Mouse (Mus musculus) bone marrow macrophage, adult 2 months (primary cell): Measurements from ENCODE around the gene Cmas. TPM values are rescaled to one million over a fixed set of nuclear protein-coding genes. Genes with fewer than 3 reads are reported as not detected.

Experiments used
- H3K27ac ChIP-seq: 2 replicates; pipeline ENCODE4 v1.5.1; 2012; ENCODE audit warnings: low read depth, low read length; ENCODE audit not compliant: insufficient read depth
- H3K4me1 ChIP-seq: 2 replicates; pipeline ENCODE4 v1.6.1; 2012; ENCODE audit warnings: low read length; ENCODE audit not compliant: control insufficient read depth, insufficient read depth
- H3K4me3 ChIP-seq: 2 replicates; pipeline ENCODE4 v1.5.1; 2012; ENCODE audit warnings: mild to moderate bottlenecking, low read length, moderate library complexity; ENCODE audit not compliant: insufficient read depth
- CTCF ChIP-seq: IDR thresholded peaks from 2 replicates; pipeline ENCODE4 v1.5.1; 2012; ENCODE audit warnings: low read depth, mild to moderate bottlenecking, low read length, moderate library complexity
- POLR2A ChIP-seq: IDR thresholded peaks from 2 replicates; pipeline ENCODE4 v1.6.1; 2012; ENCODE audit warnings: mild to moderate bottlenecking, low read depth, low read length, borderline replicate concordance
- polyA plus RNA-seq: library from polyadenylated mRNA; stranded (reverse); fragments of >200 nt; gene quantifications from 2 replicates; pipeline ENCODE4 v1.2.4, GENCODE M21; 2012; ENCODE audit not compliant: missing spikeins, insufficient read depth, insufficient read length

Cmas gene
- polyA plus RNA-seq, 1 experiment = 66.9 TPM

- no peaks in the 10 kb centered on the region for H3K4me1 ChIP-seq
- TF ChIP-seq CTCF = no peak
- no peak for TF ChIP-seq POLR2A
- H3K27ac ChIP-seq = no peak overlapping the region
- no peak overlapping the region for H3K4me3 ChIP-seq
Observed at GRCm38 (mm10) chr6:142726032-142726431, 30.5 kb upstream of the Cmas start.

GRCm38 (mm10) chr6:142732567-142733290, 23.8 kb upstream of the Cmas start:
- TF ChIP-seq CTCF (no peak), POLR2A (no peak)
- no peak overlapping the region for H3K4me3 ChIP-seq
- no peak overlapping the region for H3K27ac ChIP-seq
- no peaks in the 10 kb centered on the region for H3K4me1 ChIP-seq

GRCm38 (mm10) chr6:142735302-142736005, 21.0 kb upstream of the Cmas start:
- Histone ChIP-seq H3K4me1 (no peaks in the 10 kb centered on the region), H3K27ac (no peak overlapping the region), H3K4me3 (no peak overlapping the region)
- TF ChIP-seq CTCF (no peak), POLR2A (no peak)

- no peaks in the 10 kb centered on the region for H3K4me1 ChIP-seq
- TF ChIP-seq CTCF (no peak), POLR2A (no peak)
- no peak overlapping the region for H3K4me3 ChIP-seq
- H3K27ac ChIP-seq = no peak overlapping the region
Observed at GRCm38 (mm10) chr6:142738225-142738624, 18.3 kb upstream of the Cmas start.

GRCm38 (mm10) chr6:142738637-142739036, 17.8 kb upstream of the Cmas start:
- H3K4me1 ChIP-seq = no peaks in the 10 kb centered on the region
- no peak overlapping the region for H3K4me3 ChIP-seq
- no peak overlapping the region for H3K27ac ChIP-seq
- TF ChIP-seq CTCF (no peak), POLR2A (no peak)

- no peak for TF ChIP-seq CTCF
- TF ChIP-seq POLR2A = no peak
- H3K27ac ChIP-seq = no peak overlapping the region
Observed at GRCm38 (mm10) chr6:142741763-142742162, 14.7 kb upstream of the Cmas start.

GRCm38 (mm10) chr6:142743193-142743592, 13.3 kb upstream of the Cmas start:
- no peak overlapping the region for H3K4me3 ChIP-seq
- H3K4me1 ChIP-seq = peaks cover 9% of the 10 kb centered on the region
- no peak overlapping the region for H3K27ac ChIP-seq
- TF ChIP-seq POLR2A = no peak
- TF ChIP-seq CTCF = no peak

More at GRCm38 (mm10) chr6:142741763-142742162, 14.7 kb upstream of the Cmas start:
- no peak overlapping the region for H3K4me3 ChIP-seq
- peaks cover 4% of the 10 kb centered on the region for H3K4me1 ChIP-seq

GRCm38 (mm10) chr6:142745484-142745883, 11.0 kb upstream of the Cmas start:
- H3K4me1 ChIP-seq = peaks cover 15% of the 10 kb centered on the region
- H3K27ac ChIP-seq = no peak overlapping the region
- TF ChIP-seq POLR2A = no peak
- TF ChIP-seq CTCF = no peak
- H3K4me3 ChIP-seq = no peak overlapping the region

GRCm38 (mm10) chr6:142746765-142747164, 9.7 kb upstream of the Cmas start:
- peak overlapping the region; percentile 98 for H3K27ac ChIP-seq
- TF ChIP-seq CTCF = no peak
- no peak for TF ChIP-seq POLR2A
- H3K4me1 ChIP-seq = peaks cover 15% of the 10 kb centered on the region
- peak overlapping the region; percentile 31 for H3K4me3 ChIP-seq

- TF ChIP-seq CTCF = no peak
- TF ChIP-seq POLR2A = no peak
- H3K27ac ChIP-seq = peak overlapping the region; percentile 98
Observed at GRCm38 (mm10) chr6:142747165-142747564, 9.3 kb upstream of the Cmas start.

GRCm38 (mm10) chr6:142748057-142748708, 8.3 kb upstream of the Cmas start:
- H3K27ac ChIP-seq = peak overlapping the region; percentile 98
- TF ChIP-seq CTCF (no peak), POLR2A (no peak)

More at GRCm38 (mm10) chr6:142747165-142747564, 9.3 kb upstream of the Cmas start:
- peak overlapping the region; percentile 31 for H3K4me3 ChIP-seq
- peaks cover 15% of the 10 kb centered on the region for H3K4me1 ChIP-seq

More at GRCm38 (mm10) chr6:142748057-142748708, 8.3 kb upstream of the Cmas start:
- peaks cover 15% of the 10 kb centered on the region for H3K4me1 ChIP-seq
- H3K4me3 ChIP-seq = no peak overlapping the region
